Mouse (Mus musculus): ENCODE results near the gene Ccdc12. TPM values are rescaled to one million over a fixed set of nuclear protein-coding genes. Genes with fewer than 3 reads are reported as not detected.

Ccdc12 gene
- polyA plus RNA-seq, 1 experiment from 2014 or later = 106 TPM

- H3K4me2 ChIP-seq (replicated peaks) = no peak overlapping the region
- no peak for ATAC-seq (ENCODE audit: low FRiP score, low read depth)
- no peak overlapping the region for H3K9ac ChIP-seq
- WGBS = 88% methylated on average over 3 of the region's 3 CpGs
- H3K27me3 ChIP-seq = no peaks in the 10 kb centered on the region
- H3K9me3 ChIP-seq = no peaks in the 10 kb centered on the region
- no peak overlapping the region for H3K27ac ChIP-seq
- peaks cover 58% of the 10 kb centered on the region for H3K36me3 ChIP-seq
- H3K4me1 ChIP-seq = no peaks in the 10 kb centered on the region
- no peak overlapping the region for H3K4me3 ChIP-seq
Measured at GRCm38 (mm10) chr9:110697465-110697864, 41.2 kb downstream of the Ccdc12 start.

GRCm38 (mm10) chr9:110699574-110699973, 43.3 kb downstream of the Ccdc12 start:
- H3K36me3 ChIP-seq = peaks cover 44% of the 10 kb centered on the region
- no peak for ATAC-seq (ENCODE audit: low FRiP score, low read depth)
- no peak overlapping the region for H3K27ac ChIP-seq
- H3K9me3 ChIP-seq = no peaks in the 10 kb centered on the region
- no peak overlapping the region for H3K4me3 ChIP-seq
- 76% methylated on average over 3 of the region's 3 CpGs for WGBS
- no peak overlapping the region for H3K4me2 ChIP-seq (replicated peaks)
- no peak overlapping the region for H3K9ac ChIP-seq
- no peaks in the 10 kb centered on the region for H3K4me1 ChIP-seq
- no peaks in the 10 kb centered on the region for H3K27me3 ChIP-seq

DNA sequence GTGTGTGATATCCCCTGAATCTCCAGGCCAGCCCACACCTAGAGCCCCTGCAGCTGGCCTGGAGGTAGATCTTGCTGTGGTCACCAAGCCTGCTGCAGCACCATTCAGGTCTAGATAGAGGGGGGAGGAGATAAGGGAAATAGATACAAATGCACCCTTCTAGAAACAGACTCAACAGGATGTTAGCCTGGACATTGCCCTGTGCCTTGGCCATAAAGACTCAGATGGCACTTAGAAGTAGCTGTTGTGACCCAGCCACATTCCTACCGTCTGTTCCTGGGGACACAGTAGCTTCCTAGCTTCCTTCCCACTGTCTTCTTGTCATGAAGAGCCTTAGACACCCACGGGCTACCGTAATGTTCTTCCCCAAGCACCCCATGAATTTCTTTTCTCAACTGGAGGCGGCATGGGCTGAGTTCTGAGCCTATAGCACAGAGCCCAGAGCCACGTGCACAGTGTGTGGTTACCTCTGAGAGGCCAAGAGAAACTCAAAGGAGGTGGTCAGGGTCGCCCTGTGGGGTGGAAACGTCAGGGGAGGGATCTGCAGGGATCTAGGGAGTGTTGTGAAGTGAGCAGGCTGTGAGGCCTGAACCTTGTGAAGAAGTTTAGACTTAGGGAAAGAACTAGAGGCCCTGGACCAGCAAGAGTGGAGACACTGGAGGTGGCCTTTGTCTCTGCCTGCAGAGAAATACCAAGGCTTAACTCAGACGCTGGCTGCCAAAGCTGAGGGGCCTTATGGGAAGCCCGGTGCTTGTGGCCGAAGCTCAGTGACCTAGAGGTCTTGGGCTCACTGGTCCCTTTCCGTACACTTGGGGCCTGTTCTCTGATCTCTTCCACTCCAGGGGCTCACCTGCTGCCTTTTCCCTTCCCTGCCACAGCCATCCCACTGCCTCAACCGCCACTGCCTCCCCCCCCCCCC, 45.1 kb downstream of the Ccdc12 start:
- no peak for ATAC-seq (ENCODE audit: low FRiP score, low read depth)
- Histone ChIP-seq H3K4me2 (replicated peaks) (no peak overlapping the region), H3K27me3 (no peaks in the 10 kb centered on the region), H3K9ac (no peak overlapping the region), H3K4me1 (no peaks in the 10 kb centered on the region), H3K27ac (no peak overlapping the region), H3K9me3 (no peaks in the 10 kb centered on the region), H3K4me3 (no peak overlapping the region), H3K36me3 (peaks cover 29% of the 10 kb centered on the region)
- WGBS = 79% methylated on average over 11 of the region's 12 CpGs

- Histone ChIP-seq H3K9ac (no peak overlapping the region), H3K4me1 (no peaks in the 10 kb centered on the region), H3K27ac (no peak overlapping the region), H3K36me3 (peaks cover 16% of the 10 kb centered on the region), H3K4me2 (replicated peaks) (no peak overlapping the region), H3K9me3 (no peaks in the 10 kb centered on the region), H3K27me3 (no peaks in the 10 kb centered on the region), H3K4me3 (no peak overlapping the region)
- 91% methylated on average over 1 of the region's 1 CpGs for WGBS
- no peak for ATAC-seq (ENCODE audit: low FRiP score, low read depth)
Measured at GRCm38 (mm10) chr9:110702848-110703247, 46.5 kb downstream of the Ccdc12 start.

DNA sequence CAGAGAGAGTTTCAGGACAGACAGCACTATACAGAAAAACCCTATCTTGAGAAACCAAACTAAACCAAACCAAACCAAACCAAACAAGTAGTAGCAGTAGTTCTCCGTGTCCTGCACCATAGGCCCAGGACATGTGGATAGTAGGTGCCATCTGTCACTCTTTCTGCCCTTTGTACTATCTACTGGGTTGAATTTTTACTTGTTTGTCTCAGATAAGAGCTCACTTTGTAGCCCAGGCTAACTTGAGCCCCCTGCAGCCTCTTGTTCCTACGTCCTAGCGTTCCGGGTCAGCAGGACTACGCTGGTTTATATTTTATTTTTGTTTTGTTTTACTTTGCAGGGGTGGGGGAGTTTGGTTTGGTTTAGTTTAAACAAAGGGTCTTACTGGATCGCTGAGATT, 47.6 kb downstream of the Ccdc12 start:
- H3K9me3 ChIP-seq = no peaks in the 10 kb centered on the region
- no peak for ATAC-seq (ENCODE audit: low FRiP score, low read depth)
- WGBS = 91% methylated on average over 6 of the region's 6 CpGs
- H3K4me2 ChIP-seq (replicated peaks) = no peak overlapping the region
- H3K27ac ChIP-seq = no peak overlapping the region
- peaks cover 16% of the 10 kb centered on the region for H3K36me3 ChIP-seq
- H3K9ac ChIP-seq = no peak overlapping the region
- no peaks in the 10 kb centered on the region for H3K4me1 ChIP-seq
- H3K27me3 ChIP-seq = no peaks in the 10 kb centered on the region
- H3K4me3 ChIP-seq = no peak overlapping the region

DNA sequence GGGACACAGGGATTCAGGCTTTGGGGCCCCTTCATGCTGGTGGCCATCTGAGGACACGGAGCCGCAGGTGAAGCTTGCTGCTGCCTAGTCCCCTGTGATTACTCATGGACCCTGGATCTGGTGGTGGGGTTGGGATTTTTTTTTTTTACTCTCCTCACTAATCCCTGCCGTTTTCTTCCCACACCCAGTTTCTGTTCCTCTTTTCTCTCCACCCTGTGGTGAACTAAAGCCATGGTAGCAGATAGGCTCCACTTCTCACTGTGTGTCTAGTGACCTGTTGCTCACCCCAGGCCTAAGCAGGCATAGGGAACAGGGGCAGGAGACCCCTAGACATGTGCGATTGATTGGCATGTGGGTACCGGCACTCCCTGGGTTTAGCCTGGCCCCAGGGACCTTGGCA, 50.5 kb downstream of the Ccdc12 start:
- no peaks in the 10 kb centered on the region for H3K9me3 ChIP-seq
- peaks cover 5% of the 10 kb centered on the region for H3K4me1 ChIP-seq
- H3K27ac ChIP-seq = no peak overlapping the region
- H3K4me2 ChIP-seq (replicated peaks) = no peak overlapping the region
- peaks cover 17% of the 10 kb centered on the region for H3K36me3 ChIP-seq
- H3K4me3 ChIP-seq = no peak overlapping the region
- H3K27me3 ChIP-seq = no peaks in the 10 kb centered on the region
- no peak overlapping the region for H3K9ac ChIP-seq
- 89% methylated on average over 5 of the region's 5 CpGs for WGBS
- ATAC-seq (ENCODE audit: low FRiP score, low read depth) = no peak

- Histone ChIP-seq H3K4me2 (replicated peaks) (0 out of 2 replicates have a peak overlapping the region, but pooled peaks have one; percentile 7), H3K27ac (no peak overlapping the region)
Measured at GRCm38 (mm10) chr9:110709640-110710258, 53.4 kb downstream of the Ccdc12 start.

DNA sequence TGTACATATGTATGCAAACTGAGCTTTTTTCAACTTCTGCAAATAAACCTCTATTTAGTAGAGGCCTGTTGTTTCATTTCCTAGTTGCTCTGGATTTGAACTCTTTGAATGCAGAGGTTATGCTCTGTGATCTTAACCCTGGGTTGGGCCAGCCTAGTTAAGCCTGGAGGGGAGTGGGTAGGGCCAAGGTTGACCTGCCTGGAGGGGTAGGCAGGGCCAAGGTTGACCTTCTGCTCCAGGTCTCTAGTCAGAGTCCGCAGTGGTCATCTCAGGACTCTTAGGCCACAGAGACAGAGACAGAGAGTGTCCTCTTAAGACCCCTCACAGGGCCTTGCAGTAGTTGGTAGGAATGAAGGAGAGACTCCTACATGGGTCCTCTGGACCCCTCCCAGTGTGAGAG, 55.2 kb downstream of the Ccdc12 start:
- H3K36me3 ChIP-seq = peaks cover 38% of the 10 kb centered on the region
- no peak overlapping the region for H3K4me3 ChIP-seq
- WGBS = 95% methylated on average over 1 of the region's 1 CpGs
- H3K4me1 ChIP-seq = peaks cover 5% of the 10 kb centered on the region
- H3K27me3 ChIP-seq = no peaks in the 10 kb centered on the region
- no peak overlapping the region for H3K9ac ChIP-seq
- no peak overlapping the region for H3K4me2 ChIP-seq (replicated peaks)
- no peaks in the 10 kb centered on the region for H3K9me3 ChIP-seq
- no peak for ATAC-seq (ENCODE audit: low FRiP score, low read depth)
- H3K27ac ChIP-seq = no peak overlapping the region

More at GRCm38 (mm10) chr9:110709640-110710258, 53.4 kb downstream of the Ccdc12 start:
- Histone ChIP-seq H3K9me3 (no peaks in the 10 kb centered on the region), H3K4me3 (no peak overlapping the region), H3K36me3 (peaks cover 34% of the 10 kb centered on the region), H3K9ac (no peak overlapping the region), H3K4me1 (peaks cover 5% of the 10 kb centered on the region), H3K27me3 (no peaks in the 10 kb centered on the region)
- 42% methylated on average over 5 of the region's 5 CpGs for WGBS
- peak; percentile 72 for ATAC-seq (ENCODE audit: low FRiP score, low read depth)

GRCm38 (mm10) chr9:110711996-110712395, 55.7 kb downstream of the Ccdc12 start:
- Histone ChIP-seq H3K9ac (no peak overlapping the region), H3K4me1 (peaks cover 7% of the 10 kb centered on the region), H3K27ac (no peak overlapping the region), H3K4me2 (replicated peaks) (no peak overlapping the region), H3K4me3 (no peak overlapping the region), H3K27me3 (no peaks in the 10 kb centered on the region), H3K9me3 (no peaks in the 10 kb centered on the region), H3K36me3 (peaks cover 38% of the 10 kb centered on the region)
- no peak for ATAC-seq (ENCODE audit: low FRiP score, low read depth)
- 88% methylated on average over 6 of the region's 6 CpGs for WGBS

DNA sequence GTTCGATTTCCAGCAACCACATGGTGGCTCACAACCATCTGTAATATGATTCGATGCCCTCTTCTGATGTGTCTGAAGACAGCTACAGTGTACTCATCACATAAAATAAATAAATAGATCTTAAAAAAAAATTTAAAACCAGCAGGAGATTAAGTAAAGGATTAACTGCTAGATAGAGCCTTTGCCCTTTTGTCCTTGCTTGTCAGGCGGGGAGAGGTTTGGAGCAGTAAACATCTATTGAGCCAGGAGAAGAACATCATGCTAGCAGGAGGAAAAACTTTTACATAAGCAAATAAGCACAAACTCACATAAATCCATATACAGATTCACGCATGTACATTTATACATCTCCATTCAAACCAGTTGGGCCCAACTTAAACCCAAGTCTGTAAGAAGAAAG, 56.2 kb downstream of the Ccdc12 start:
- H3K4me2 ChIP-seq (replicated peaks) = no peak overlapping the region
- peaks cover 9% of the 10 kb centered on the region for H3K4me1 ChIP-seq
- H3K36me3 ChIP-seq = peaks cover 38% of the 10 kb centered on the region
- H3K4me3 ChIP-seq = no peak overlapping the region
- H3K27ac ChIP-seq = no peak overlapping the region
- no peaks in the 10 kb centered on the region for H3K9me3 ChIP-seq
- WGBS = 94% methylated on average over 4 of the region's 4 CpGs
- no peak overlapping the region for H3K9ac ChIP-seq
- no peak for ATAC-seq (ENCODE audit: low FRiP score, low read depth)
- H3K27me3 ChIP-seq = no peaks in the 10 kb centered on the region

DNA sequence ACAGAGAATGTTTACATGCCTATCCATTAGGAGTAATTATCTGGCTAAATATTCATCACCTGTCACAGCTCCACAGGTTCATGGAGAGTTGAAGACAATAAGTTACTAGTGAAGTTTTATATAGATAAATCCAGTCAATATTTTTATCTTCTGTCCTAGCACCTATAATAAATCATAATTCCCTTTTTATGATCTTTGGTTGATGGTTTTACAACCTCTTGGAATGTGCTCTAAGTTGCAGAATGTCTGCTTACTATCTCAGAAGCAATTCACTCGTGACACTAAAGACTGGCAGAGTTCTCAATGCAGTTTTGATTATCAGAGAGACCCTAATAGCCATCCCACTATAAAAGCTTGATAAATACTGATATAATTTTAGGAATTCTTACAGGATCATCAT, 57.1 kb downstream of the Ccdc12 start:
- H3K27me3 ChIP-seq = no peaks in the 10 kb centered on the region
- no peak overlapping the region for H3K27ac ChIP-seq
- H3K4me3 ChIP-seq = no peak overlapping the region
- H3K4me1 ChIP-seq = peaks cover 9% of the 10 kb centered on the region
- 42% methylated on average over 1 of the region's 1 CpGs for WGBS
- H3K36me3 ChIP-seq = peaks cover 38% of the 10 kb centered on the region
- H3K9me3 ChIP-seq = no peaks in the 10 kb centered on the region
- no peak for ATAC-seq (ENCODE audit: low FRiP score, low read depth)
- no peak overlapping the region for H3K9ac ChIP-seq
- no peak overlapping the region for H3K4me2 ChIP-seq (replicated peaks)

GRCm38 (mm10) chr9:110715426-110715825, 59.1 kb downstream of the Ccdc12 start:
- 38% methylated on average over 1 of the region's 1 CpGs for WGBS
- Histone ChIP-seq H3K9me3 (no peaks in the 10 kb centered on the region), H3K4me2 (replicated peaks) (no peak overlapping the region), H3K4me1 (peaks cover 6% of the 10 kb centered on the region), H3K36me3 (peaks cover 38% of the 10 kb centered on the region), H3K4me3 (no peak overlapping the region), H3K27ac (no peak overlapping the region), H3K9ac (no peak overlapping the region), H3K27me3 (no peaks in the 10 kb centered on the region)
- ATAC-seq (ENCODE audit: low FRiP score, low read depth) = no peak
